Mouse (Mus musculus): ENCODE measurements around the gene Wdtc1. TPM values are rescaled to one million over a fixed set of nuclear protein-coding genes. Genes with fewer than 3 reads are reported as not detected.

Gene Wdtc1
- total RNA-seq, 2 experiments from 2014 or later, result 8.7 to 10.6 TPM

DNA sequence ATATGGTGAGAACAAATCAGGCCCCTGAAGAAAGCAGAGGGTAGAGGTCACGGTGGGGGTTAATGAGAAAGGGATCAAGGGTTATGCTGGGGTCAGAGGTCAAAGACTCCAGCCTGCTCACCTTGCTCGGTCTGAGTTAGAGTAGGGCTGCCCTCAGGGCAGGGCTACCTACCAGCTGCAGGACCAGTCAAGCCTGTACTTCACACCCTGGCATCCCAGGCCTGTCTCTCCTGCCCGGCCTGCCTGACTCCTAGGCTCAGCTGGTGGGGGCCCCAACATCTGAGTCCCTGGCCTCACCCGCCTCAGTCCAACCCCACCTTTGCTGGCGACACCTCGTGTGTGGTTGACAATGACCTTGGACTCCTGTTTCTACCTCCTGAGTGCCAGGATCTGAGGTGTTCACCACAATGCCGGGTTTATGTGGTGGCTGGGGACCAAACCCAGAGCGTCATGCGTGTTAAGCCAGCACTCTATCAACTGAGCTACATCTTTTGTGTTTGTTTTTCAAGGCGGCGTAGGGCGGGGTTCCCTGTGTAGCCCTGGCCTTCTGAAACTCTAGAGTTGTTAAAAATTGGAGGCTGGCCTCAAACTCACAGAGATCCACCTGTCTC lies 95.4 kb downstream of the Wdtc1 start:
- no peak for ATAC-seq (replicated peaks; ENCODE audit: poor library complexity)

DNA sequence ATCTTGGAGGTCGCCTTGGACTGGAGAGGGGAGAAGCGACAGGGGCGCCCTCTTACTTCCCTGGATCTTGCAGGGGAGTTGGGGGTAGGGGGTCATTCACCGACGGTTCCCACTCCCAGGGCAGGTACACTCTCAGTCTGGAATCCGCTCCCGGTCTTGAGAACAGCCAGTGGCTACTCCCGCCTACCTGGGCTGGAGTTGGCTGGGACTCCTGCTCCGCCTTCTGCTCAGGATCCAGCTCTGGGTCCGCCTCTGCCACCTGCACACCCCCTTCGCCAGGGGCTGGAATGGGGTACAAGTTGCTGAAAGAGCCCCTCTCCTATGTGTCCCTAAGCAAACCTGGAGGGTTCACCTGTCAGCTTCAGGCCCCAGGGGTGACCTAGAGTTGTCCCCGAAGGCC lies 96.1 kb downstream of the Wdtc1 start:
- no peak for ATAC-seq (replicated peaks; ENCODE audit: poor library complexity)

DNA sequence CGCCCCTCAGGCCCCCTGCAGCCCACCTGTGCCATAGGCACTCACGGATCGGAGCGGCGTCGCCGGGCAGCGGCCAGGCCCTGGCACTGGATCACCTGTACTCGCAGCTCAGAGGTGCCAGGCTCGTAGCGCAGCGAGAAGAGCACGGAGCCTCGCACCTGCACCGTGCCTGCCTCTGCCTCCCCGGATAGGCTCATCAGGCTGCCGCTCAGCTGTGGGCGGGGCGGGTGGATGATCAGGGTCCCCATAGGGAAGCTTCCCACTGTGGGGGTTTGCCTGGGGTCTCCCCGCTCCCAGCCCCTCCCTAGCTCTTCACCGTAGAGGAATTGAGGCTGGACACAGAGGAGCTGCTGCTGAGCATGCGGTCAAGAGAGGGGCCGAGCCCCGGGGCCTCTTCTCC lies 96.5 kb downstream of the Wdtc1 start:
- no peak for ATAC-seq (replicated peaks; ENCODE audit: poor library complexity)

DNA sequence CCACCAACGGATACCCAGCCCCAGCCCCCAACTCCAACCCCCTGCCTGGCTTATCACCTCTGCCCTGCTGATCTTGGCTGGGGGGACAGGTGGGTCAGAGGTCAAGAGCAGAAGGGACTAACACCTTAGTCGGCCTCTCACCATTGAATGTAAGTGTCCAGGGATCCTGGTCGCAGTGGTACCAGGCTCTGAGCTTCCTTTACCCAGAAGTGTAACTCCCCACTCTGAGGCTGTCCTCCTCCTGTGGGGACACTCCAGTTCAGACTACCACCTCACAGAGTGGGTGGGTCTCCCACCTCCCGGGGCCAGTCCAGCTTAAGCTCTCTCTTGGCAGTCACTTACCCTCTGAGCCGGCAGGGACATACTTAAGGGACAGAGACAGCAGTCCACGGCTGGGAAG lies 97.9 kb downstream of the Wdtc1 start:
- ATAC-seq (replicated peaks; ENCODE audit: poor library complexity), result no peak

DNA sequence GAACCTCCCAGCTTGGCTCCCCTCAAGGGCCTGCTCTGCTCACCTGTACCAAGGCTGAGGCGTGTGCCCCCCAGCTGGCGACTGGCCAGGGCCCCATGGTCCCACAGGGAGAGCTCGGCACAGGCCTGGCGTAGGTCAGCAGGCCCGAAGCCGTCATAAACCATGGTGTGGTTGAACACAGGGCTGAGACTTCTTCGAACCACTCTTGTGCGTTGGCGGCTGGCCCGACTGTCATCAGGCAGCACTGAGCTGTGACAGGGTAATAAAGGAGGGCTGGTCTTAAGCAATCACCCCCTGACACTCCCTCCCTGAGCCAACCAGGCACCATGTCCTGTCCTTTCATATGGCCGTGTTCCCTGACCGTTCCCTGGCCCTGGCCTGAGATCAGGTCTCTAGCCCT lies 99.9 kb downstream of the Wdtc1 start:
- no peak for ATAC-seq (replicated peaks; ENCODE audit: poor library complexity)

DNA sequence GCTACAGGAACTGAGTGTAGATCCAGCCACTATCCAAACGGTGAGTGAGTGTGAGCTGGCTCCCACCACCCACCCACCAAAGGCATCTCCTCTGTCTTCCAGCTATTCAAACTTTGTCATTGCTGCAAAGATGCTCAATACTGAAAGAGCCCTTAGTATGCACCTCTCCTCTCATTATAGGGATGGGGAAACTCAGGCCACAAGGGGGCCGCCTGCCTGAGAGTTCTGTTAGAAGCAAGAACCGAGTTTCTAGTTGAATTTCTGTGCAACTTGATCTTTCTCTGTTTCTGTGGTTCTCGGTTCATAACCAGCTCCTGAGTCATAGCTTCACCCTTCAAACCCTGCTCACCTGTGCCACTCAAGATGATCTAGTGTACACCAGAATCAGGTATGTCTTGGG lies 101.2 kb downstream of the Wdtc1 start:
- ATAC-seq (replicated peaks; ENCODE audit: poor library complexity), result no peak

DNA sequence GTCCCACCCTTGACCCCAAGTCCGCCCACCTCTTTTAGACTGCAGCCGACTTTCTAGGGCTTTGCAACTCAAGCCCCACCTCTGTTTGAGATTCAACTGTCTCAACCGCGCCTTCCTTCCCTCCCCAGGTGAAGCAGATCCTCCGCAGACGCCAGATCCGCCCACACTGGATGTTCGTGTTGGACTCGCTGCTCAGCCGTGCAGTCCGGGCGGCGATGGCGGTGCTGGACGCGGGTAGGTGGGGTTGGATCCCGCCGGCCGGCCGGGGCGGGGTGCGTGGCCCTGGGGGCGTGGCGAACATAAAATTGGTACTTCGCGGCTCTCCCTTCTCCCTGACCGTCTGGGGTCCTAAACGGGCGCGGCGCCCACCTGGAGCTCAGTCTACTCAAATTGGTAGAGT lies 102.1 kb downstream of the Wdtc1 start:
- ATAC-seq (replicated peaks; ENCODE audit: poor library complexity), result no peak

DNA sequence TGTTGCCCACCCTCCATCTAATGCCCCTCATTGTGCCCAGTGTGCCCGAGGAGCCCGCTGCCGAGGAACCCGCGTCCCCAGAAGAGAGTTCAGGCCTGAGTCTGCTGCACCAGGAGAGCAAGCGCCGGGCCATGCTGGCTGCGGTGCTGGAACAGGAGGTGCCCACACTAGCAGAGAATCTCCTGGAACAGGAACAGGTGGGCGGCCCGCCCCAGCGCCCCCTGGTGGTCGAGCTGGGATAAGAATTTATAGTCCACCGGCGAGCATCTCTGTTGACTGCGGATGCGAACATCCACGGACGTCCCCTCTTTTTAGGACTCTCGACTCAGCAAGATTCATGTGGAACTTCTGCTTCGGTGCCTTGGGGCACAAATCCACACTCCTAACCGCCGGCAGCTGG lies 102.7 kb downstream of the Wdtc1 start:
- peak; percentile 40 for ATAC-seq (replicated peaks; ENCODE audit: poor library complexity)

DNA sequence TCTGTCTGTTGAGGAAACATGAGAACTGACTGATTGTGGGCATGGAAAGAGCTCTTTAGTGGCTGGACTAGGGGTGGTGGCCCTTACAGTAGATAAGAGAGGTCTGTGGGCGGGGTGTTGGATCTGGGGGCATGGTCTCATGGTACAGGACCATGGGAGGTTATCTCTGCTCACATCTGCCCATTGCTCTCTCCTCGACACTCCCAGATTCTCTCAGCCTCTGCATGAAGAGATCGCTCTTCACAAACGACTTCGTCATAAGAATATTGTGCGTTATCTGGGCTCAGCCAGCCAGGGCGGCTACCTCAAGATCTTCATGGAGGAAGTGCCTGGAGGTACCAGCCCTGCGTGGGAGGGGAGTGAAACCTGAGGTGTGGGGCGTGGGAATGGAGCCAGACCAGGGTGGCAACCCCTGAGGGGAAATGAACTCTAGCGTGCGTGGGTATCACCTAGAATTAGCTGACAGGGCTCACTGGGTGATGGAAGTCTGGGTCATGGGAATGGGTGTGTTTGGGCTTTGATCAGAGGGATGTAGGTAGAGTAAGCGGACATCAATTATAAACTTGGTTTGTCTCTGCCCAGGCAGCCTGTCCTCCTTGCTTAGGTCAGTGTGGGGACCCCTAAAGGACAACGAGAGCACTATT lies 105.4 kb downstream of the Wdtc1 start:
- peak; percentile 85 for ATAC-seq (replicated peaks; ENCODE audit: poor library complexity)

DNA sequence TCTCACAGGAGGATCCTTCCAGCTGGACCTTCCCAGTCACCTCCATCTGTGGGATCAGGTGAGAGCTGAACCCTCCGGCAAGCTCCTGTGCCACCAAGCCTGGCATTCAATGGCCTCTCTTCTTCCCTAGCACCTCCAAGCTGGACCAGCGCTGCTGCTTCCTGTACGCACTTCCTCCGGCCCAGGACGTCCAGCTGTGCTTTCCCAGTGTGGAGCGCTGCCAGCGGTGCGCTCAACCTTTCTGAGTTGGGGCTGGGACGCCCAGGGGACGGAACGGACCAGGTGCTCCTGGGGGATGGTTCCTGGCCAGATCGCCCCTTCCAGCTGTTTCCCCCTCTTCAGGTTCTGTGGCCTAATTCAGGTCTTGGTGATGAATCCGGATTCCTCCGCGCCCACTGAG lies 106.2 kb downstream of the Wdtc1 start:
- no peak for ATAC-seq (replicated peaks; ENCODE audit: poor library complexity)

DNA sequence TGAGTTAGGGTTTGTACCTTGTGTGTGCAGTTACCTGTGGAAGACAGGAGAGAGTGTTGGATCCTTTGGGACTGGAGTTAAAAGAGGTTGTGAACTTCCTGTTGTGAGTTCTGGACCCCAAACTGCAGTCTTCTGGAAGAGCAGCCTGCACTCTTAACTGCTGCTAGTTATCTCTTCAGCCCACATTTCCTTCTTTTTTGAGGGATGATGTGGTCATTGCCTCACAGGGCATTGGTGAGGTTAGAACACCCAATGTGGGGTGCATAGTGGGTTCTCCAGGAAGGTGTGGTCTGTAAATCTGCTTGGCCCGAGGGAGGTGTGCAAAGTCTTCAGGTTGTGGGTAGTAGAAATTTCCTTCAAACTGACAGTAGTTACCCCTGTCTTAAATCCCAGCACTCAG lies 109.0 kb downstream of the Wdtc1 start:
- no peak for ATAC-seq (replicated peaks; ENCODE audit: poor library complexity)

DNA sequence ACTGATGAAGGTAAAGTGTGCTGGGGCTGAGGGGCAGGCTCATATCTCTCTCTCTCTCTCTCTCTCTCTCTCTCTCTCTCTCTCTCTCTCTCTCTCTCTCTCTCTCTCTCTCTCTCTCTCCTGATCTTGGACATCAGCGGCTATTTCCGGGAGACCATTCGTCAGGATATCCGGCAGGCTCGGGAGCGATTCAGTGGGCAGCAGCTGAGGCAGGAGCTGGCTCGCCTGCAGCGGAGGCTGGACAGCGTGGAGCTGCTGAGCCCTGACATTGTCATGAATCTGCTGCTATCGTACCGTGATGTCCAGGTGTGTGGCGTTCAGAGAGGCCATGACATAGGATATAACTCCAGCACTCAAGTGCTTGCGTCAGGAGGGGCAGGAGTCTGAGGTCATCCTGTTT lies 109.7 kb downstream of the Wdtc1 start:
- no peak for ATAC-seq (replicated peaks; ENCODE audit: poor library complexity)

DNA sequence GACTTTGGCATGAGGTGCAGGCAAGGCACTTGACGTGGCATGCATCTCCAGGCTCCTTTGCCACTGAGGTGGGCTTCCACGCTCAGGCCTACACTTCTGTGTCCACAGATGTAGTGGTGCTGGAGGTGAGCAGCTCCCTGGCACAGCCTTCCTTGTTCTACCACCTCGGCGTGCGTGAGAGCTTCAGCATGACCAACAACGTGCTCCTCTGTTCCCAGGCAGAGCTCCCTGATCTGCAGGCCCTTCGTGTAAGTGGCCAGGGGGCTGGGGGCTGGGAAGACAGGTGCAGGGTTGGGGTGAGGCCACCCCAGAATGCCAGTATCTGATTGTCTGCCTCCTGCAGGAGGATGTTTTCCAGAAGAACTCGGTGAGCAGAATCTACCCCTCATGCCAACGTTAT lies 110.6 kb downstream of the Wdtc1 start:
- ATAC-seq (replicated peaks; ENCODE audit: poor library complexity), result no peak

Other genes starting within 250 kb of the Wdtc1 start
- 124 and 135 TPM in 2 replicates for gene Wasf2, start 223.0 kb downstream of the Wdtc1 start, total RNA-seq (2015)
- 24.7 and 35.1 TPM in 2 replicates for gene Wasf2, start 223.0 kb downstream of the Wdtc1 start, total RNA-seq (2017)
- not detected in 2 replicates for gene Cd164l2, start 141.3 kb downstream of the Wdtc1 start, total RNA-seq (2015)
- not detected in 2 replicates for gene Cd164l2, start 141.3 kb downstream of the Wdtc1 start, total RNA-seq (2017)
- not detected in 2 replicates for gene Gpr3, start 140.9 kb downstream of the Wdtc1 start, total RNA-seq (2015)
- 0.08 TPM in 1 of 2 replicates, not detected in the other for gene Gpr3, start 140.9 kb downstream of the Wdtc1 start, total RNA-seq (2017)
- gene Map3k6, start 112.7 kb downstream of the Wdtc1 start, total RNA-seq (2015), result 3.6 and 4.6 TPM in 2 replicates
- 0.87 and 6.1 TPM in 2 replicates for gene Map3k6, start 112.7 kb downstream of the Wdtc1 start, total RNA-seq (2017)
- 1.9 and 2.0 TPM in 2 replicates for gene Sytl1, start 90.4 kb downstream of the Wdtc1 start, total RNA-seq (2015)
- 3.9 and 5.2 TPM in 2 replicates for gene Sytl1, start 90.4 kb downstream of the Wdtc1 start, total RNA-seq (2017)
- gene Tmem222, start 75.7 kb downstream of the Wdtc1 start, total RNA-seq (2015), result 43.2 and 50.8 TPM in 2 replicates
- gene Tmem222, start 75.7 kb downstream of the Wdtc1 start, total RNA-seq (2017), result 17.4 TPM in 2 replicates
- gene Slc9a1, start 16.2 kb upstream of the Wdtc1 start, total RNA-seq (2015), result 15.1 and 16.1 TPM in 2 replicates
- 6.3 and 7.3 TPM in 2 replicates for gene Slc9a1, start 16.2 kb upstream of the Wdtc1 start, total RNA-seq (2017)
- 0.15 TPM in 1 of 2 replicates, not detected in the other for gene Tent5b, start 126.7 kb upstream of the Wdtc1 start, total RNA-seq (2015)
- gene Tent5b, start 126.7 kb upstream of the Wdtc1 start, total RNA-seq (2017), result not detected in 2 replicates
- gene Trnp1, start 145.1 kb upstream of the Wdtc1 start, total RNA-seq (2015), result not detected in 2 replicates
- gene Trnp1, start 145.1 kb upstream of the Wdtc1 start, total RNA-seq (2017), result not detected in 2 replicates
- not detected in 2 replicates for gene Kdf1, start 165.5 kb upstream of the Wdtc1 start, total RNA-seq (2015)
- gene Kdf1, start 165.5 kb upstream of the Wdtc1 start, total RNA-seq (2017), result not detected in 2 replicates
- 181 and 191 TPM in 2 replicates for gene Nudc, start 192.5 kb upstream of the Wdtc1 start, total RNA-seq (2015)
- 289 and 309 TPM in 2 replicates for gene Nudc, start 192.5 kb upstream of the Wdtc1 start, total RNA-seq (2017)
- 2.9 and 3.1 TPM in 2 replicates for gene Nr0b2, start 199.9 kb upstream of the Wdtc1 start, total RNA-seq (2015)
- 0.54 and 2.7 TPM in 2 replicates for gene Nr0b2, start 199.9 kb upstream of the Wdtc1 start, total RNA-seq (2017)
- gene Gpatch3, start 221.3 kb upstream of the Wdtc1 start, total RNA-seq (2015), result 1.6 and 2.9 TPM in 2 replicates
- gene Gpatch3, start 221.3 kb upstream of the Wdtc1 start, total RNA-seq (2017), result 14.9 and 28.7 TPM in 2 replicates
- gene Gpn2, start 230.9 kb upstream of the Wdtc1 start, total RNA-seq (2015), result 17.1 and 21.6 TPM in 2 replicates
- 17.5 and 22.2 TPM in 2 replicates for gene Gpn2, start 230.9 kb upstream of the Wdtc1 start, total RNA-seq (2017)
- 3.6 and 3.7 TPM in 2 replicates for gene Sfn, start 248.7 kb upstream of the Wdtc1 start, total RNA-seq (2015)
- gene Sfn, start 248.7 kb upstream of the Wdtc1 start, total RNA-seq (2017), result 2.9 and 4.7 TPM in 2 replicates

Measured in megakaryocyte progenitor cell, adult 5-6 weeks (primary cell).